Mouse (Mus musculus) gastrocnemius, postnatal 14 days (tissue): ENCODE results near the gene Hist1h4i. TPM values are rescaled to one million over a fixed set of nuclear protein-coding genes. Genes with fewer than 3 reads are reported as not detected.

Source experiments
- DNase-seq: peaks from one replicate; pipeline ENCODE4 v3.0.0; 2021; ENCODE audit warnings: mixed read lengths
- intact Hi-C: fragments of 180-260 bp; cut with DNase I; formaldehyde crosslinking; loops from one replicate; pipeline ENCODE4 v1.15.1; 2025; ENCODE audit warnings: low total_unique reads
- total RNA-seq, 2 experiments: library from RNA; stranded (reverse); gene quantifications; 2 replicates each; pipeline ENCODE4 v1.2.3; 2021

Hist1h4i gene
- total RNA-seq, 2 experiments from 2014 or later = 46.4 to 49.7 TPM

DNA sequence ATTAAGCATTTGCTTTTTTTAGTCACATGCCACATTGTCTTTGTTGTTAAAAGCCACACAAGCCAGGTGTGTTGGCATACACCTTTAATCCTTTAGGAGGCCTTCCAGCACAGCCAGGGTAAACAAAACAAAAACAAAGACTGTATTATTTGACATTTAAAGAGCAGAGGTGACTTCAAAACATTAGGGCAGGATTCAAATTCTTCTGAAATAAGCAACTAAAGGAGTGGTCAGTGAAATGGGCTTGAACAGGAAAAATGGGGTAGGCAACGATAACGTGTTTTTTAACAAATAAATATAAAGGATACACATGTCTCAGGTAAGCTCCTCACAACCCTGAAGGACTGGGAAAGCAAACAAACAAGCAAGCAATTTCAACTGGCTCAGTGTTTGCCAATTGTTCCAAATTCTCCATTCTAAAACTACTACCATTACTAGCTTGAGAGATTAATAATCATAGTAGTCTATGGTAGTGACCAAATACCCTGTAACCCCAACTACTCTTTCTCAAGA is 1.2 kb downstream of the Hist1h4i start:
- DNase-seq = no peak
- intact Hi-C loops = loop anchor here (10.0 kb wide), 1 partner anchor 215 kb away; no protein-coding TSS in a partner anchor

DNA sequence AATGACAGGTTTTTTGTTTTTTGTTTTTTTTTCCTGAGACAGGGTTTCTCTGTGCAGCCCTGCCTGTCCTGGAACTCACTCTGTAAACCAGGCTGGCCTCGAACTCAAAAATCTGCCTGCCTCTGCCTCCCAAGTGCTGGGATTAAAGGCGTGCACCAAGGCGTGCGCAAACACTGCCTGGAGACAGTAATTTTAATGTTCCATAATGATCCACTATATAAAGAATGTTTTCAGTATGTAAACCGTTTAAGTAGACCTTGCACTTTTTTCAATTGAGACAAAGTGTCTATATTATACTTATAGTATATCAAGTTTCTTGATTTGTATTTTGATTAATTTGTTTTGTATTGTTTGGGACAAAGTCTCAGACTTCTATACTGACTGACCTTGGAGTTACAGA is 1.8 kb downstream of the Hist1h4i start:
- intact Hi-C loops = loop anchor here (10.0 kb wide), 1 partner anchor 215 kb away; no protein-coding TSS in a partner anchor
- DNase-seq = no peak

GRCm38 (mm10) chr13:22037415-22037814 is 3.7 kb downstream of the Hist1h4i start:
- no peak for DNase-seq
- intact Hi-C loops = loop anchor here (10.0 kb wide), 1 partner anchor 213 kb away; no protein-coding TSS in a partner anchor

- intact Hi-C loops = loop anchor here (10.0 kb wide), 1 partner anchor 212 kb away; no protein-coding TSS in a partner anchor
- no peak for DNase-seq
These were observed 4.2 kb downstream of the Hist1h4i start for GRCm38 (mm10) chr13:22036986-22037385.

GRCm38 (mm10) chr13:22036149-22036956 is 4.8 kb downstream of the Hist1h4i start:
- intact Hi-C loops = loop anchor here (10.0 kb wide), 1 partner anchor 212 kb away; no protein-coding TSS in a partner anchor

GRCm38 (mm10) chr13:22035267-22036148 is 5.7 kb downstream of the Hist1h4i start, which contains the start of the genes Hist1h2ah and Hist1h2bk:
Gene Hist1h2ah (minus strand): TSS chr13:22035568.
Gene Hist1h2bk (plus strand): TSS chr13:22035870.
- intact Hi-C loops = loop anchor here (10.0 kb wide), 1 partner anchor 211 kb away; no protein-coding TSS in a partner anchor
- peak; percentile 63 for DNase-seq

More at GRCm38 (mm10) chr13:22036149-22036956, 4.8 kb downstream of the Hist1h4i start:
- DNase-seq = no peak

DNA sequence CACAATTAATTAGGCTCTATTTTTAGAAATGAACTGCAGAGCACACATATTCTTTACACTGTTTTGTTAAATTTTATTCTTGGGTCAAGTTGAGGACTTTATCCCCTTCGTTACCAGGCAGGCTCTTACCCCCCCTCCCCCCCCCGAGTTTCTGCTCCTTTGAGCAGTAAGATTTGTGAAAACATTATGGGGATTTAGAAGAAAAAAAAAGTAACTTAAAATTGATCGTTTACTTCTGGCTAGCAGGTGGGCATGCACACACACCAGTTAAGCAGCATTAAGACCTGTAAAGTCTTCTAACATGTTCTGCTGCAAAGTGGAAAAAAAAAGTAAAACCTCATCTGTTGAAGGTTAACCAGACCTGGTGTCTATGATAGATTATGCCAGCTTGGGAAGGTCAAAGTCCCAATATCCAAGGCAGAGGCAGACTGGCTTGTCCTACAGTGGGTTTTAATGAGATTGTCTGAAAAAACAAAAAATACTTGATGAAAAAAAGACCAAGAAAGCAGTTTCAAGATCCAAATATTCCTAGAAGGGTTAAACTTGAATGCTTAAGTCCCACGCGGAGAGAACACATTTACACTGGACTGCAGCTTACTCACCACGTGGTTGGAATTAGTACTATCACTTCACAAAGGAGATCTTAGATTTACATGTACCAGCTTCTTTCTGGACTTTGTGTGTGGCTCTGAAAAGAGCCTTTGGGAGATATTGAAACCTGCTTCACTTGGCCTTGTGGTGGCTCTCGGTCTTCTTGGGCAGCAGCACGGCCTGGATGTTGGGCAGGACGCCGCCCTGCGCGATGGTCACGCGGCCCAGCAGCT is 6.5 kb downstream of the Hist1h4i start:
- DNase-seq = no peak
- intact Hi-C loops = loop anchor here (10.0 kb wide), 1 partner anchor 210 kb away; no protein-coding TSS in a partner anchor

DNA sequence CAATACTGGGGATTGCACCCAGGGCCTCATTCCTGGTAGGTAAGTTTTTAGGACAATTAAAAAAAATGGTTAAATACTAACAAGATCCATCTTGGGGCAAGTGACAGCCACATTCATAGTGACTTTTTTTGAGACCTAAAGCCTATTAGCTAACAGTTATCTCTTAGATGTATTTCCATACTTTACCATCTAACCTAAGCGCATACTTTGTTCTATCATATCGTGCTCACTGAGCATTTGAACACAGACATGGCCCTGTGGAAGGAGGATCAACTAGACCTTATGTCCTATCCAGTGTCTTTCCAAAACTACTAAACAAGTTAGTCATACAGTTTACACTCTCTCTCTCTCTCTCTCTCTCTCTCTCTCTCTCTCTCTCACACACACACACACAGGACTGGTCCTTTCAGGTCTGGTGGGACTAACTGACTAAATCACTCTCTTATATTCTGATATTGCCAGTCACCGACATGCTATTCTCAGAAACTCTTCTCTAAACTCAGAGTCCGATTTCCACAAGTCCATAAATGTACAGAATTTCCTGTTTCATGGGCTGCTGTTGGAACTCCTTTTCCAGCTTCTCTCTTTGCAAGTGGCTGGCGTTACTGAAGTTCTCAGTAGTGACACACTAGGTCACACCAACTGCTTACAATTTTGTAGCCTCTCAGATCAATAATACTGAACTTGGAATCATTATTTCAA is 7.3 kb downstream of the Hist1h4i start:
- no peak for DNase-seq
- intact Hi-C loops = loop anchor here (10.0 kb wide), 1 partner anchor 209 kb away; no protein-coding TSS in a partner anchor

- DNase-seq = no peak
- intact Hi-C loops = loop anchor here (10.0 kb wide), 1 partner anchor 206 kb away; no protein-coding TSS in a partner anchor
These were observed 10.7 kb downstream of the Hist1h4i start for GRCm38 (mm10) chr13:22030493-22030892.

- no peak for DNase-seq
- intact Hi-C loops = loop anchor here (10.0 kb wide), 3 partner anchors 205 to 1495 kb away; no protein-coding TSS in a partner anchor
These were observed 11.2 kb downstream of the Hist1h4i start for GRCm38 (mm10) chr13:22029928-22030327.

GRCm38 (mm10) chr13:22028673-22029460 is 12.3 kb downstream of the Hist1h4i start:
- intact Hi-C loops = loop anchor here (10.0 kb wide), 2 partner anchors 1406 to 1496 kb away; no protein-coding TSS in a partner anchor
- peak; percentile 91 for DNase-seq

DNA sequence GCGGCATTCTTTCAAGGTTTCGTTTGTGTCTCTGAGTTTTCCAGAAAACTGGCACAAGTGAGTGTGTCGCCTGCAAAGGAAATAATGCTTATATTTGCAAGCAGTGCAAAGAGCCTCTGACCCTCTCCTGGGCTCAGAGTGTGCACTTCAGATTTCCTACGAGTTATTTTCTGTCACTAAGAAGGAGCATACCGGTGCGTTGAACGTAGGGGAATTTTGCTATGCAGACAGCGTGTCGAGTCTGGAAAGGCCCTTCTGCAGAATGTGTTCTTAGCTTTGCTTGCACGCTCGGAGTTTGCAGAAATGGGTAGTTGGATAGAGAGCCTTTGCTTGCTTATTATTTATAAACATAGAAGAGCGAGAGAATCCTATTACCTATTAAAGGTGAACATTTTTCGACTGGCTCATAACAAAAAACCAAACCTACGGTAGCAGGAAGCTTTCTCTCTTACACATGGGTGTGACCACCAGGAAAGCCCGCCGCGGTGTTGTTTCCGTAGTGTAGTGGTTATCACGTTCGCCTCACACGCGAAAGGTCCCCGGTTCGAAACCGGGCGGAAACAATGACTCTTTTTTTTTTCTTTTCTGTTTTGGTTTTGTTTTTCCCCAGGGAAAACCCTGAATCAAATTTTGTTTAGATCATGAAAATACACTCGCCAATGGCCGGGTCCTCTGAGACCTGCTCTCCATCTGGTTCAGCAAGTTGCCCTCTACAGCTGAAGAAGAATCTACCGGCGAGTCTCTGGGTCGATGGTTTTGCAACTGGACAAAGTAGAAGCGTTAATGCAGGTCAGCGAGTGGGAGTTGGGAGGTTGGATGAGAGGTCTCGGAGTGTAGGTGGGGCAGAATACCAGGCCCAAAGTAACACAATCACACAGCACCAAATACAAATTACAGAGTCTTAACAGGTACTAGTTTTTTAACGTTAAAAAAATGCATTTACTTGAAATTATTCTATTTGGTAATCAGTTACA is 14.8 kb downstream of the Hist1h4i start:
- intact Hi-C loops = loop anchor here (10.0 kb wide), 2 partner anchors 1408 to 1498 kb away; no protein-coding TSS in a partner anchor
- DNase-seq = peak; percentile 76

DNA sequence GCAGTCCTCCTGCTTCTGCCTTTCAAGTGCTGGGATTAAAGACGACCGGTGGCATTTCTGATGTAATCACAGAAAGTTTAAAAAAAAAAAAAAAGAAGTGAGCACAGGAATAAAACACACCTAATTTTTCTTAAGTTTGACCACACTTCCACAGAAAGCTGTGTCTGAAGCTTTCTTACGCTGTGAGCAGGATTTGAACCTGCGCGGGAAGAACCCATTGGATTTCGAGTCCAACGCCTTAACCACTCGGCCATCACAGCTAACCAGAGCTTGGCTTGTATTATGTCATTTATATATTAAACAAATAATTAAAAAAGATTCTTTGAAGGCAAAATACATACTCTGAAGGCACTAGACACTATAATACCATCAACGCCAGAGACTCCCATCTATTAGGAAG is 18.9 kb downstream of the Hist1h4i start:
- intact Hi-C loops = loop anchor here (10.0 kb wide), 2 partner anchors 1413 to 1503 kb away; no protein-coding TSS in a partner anchor
- peak; percentile 68 for DNase-seq

DNA sequence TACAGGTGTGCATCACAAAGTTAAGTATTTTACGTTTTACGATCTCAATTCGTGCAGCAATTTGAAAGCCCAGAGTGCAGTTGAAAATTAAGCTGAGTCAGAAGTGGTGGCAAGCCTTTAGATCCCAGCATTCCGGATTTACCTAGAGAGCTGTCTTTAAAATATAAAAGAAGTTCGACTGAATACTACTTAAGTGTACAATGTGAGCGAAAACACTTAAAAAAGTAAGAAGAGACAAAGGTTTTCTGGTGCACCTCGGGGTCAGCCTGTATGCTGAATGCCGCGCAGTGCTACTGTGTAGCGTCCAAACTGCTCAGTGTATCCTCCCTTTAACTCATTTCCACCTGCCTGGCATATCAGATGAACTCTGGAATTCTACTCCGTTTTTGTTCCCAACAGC is 19.6 kb downstream of the Hist1h4i start:
- intact Hi-C loops = loop anchor here (10.0 kb wide), 2 partner anchors 1413 to 1503 kb away; no protein-coding TSS in a partner anchor
- no peak for DNase-seq

GRCm38 (mm10) chr13:22020901-22021339 is 20.2 kb downstream of the Hist1h4i start:
- intact Hi-C loops = loop anchor here (10.0 kb wide), 2 partner anchors 1414 to 1504 kb away; no protein-coding TSS in a partner anchor
- peak; percentile 49 for DNase-seq
